Mouse (Mus musculus) forebrain, embryonic 11.5 days (tissue): ENCODE data around the gene Gpr65. TPM values are rescaled to one million over a fixed set of nuclear protein-coding genes. Genes with fewer than 3 reads are reported as not detected.
"Not testable (repeated sequence)": the region's sequence is repeated elsewhere in the genome, so short reads cannot be mapped to it uniquely, and the experiment has no call there.

Source experiments
- ATAC-seq: fragments of 200-750 bp; cut with Nextera tagmentation; replicated peaks from 2 replicates; pipeline ENCODE4 v1.8.0; 2017; ENCODE audit warnings: moderate TSS enrichment; ENCODE audit not compliant: low FRiP score
- DNase-seq: peaks from one replicate; pipeline ENCODE4 v3.0.0-alpha.2; 2017; ENCODE audit warnings: low spot score
- H3K27ac ChIP-seq: fragments of 300-500 bp; sonication (generic); 2 replicates; pipeline ENCODE4 v1.5.1; 2014; ENCODE audit warnings: low read depth, low read length
- H3K27me3 ChIP-seq: fragments of 300-500 bp; sonication (generic); 2 replicates; pipeline ENCODE4 v1.6.1; 2014; ENCODE audit warnings: mild to moderate bottlenecking, low read length, mixed read lengths; ENCODE audit not compliant: control insufficient read depth, insufficient read depth
- H3K36me3 ChIP-seq: fragments of 300-500 bp; sonication (generic); 2 replicates; pipeline ENCODE4 v1.6.1; 2014; ENCODE audit warnings: mild to moderate bottlenecking, low read length, moderate library complexity, mixed read lengths; ENCODE audit not compliant: control insufficient read depth, insufficient read depth
- H3K4me1 ChIP-seq: fragments of 300-500 bp; sonication (generic); replicated peaks from 2 replicates; pipeline ENCODE4 v1.6.1; 2014; ENCODE audit warnings: low read length, mixed read lengths; ENCODE audit not compliant: control insufficient read depth, insufficient read depth
- H3K4me2 ChIP-seq: fragments of 300-500 bp; sonication (generic); 2 replicates; pipeline ENCODE4 v1.6.1; 2014; ENCODE audit warnings: low read depth, mild to moderate bottlenecking, low read length, moderate library complexity, mixed read lengths; ENCODE audit not compliant: severe bottlenecking
- H3K4me3 ChIP-seq: fragments of 300-500 bp; sonication (generic); 2 replicates; pipeline ENCODE4 v1.5.1; 2014; ENCODE audit warnings: low read depth, low read length
- H3K9ac ChIP-seq: fragments of 300-500 bp; sonication (generic); 2 replicates; pipeline ENCODE4 v1.6.1; 2014; ENCODE audit warnings: low read length
- H3K9me3 ChIP-seq: fragments of 300-500 bp; sonication (generic); 2 replicates; pipeline ENCODE4 v1.6.1; 2016; ENCODE audit warnings: low read length, mixed read lengths; ENCODE audit not compliant: control insufficient read depth
- WGBS: fragments of 180-500 bp; shearing (Covaris S2); extraction: QIAGEN DNeasy Blood & Tissue Kit; methylation state at CpG from one replicate; pipeline ENCODE4 v1.1.7; 2014; 5-methylcytosine and 5-hydroxymethylcytosine counted together
- polyA plus RNA-seq: library from polyadenylated mRNA; unstranded; fragments of >200 nt; fragmentation: Nextera tagmentation; extraction: Ambion mirVana; gene quantifications from 2 replicates; pipeline ENCODE4 v1.2.1, GENCODE M21; 2014

Gene Gpr65
- polyA plus RNA-seq, 1 experiment from 2014 or later, result 0.20 TPM

GRCm38 (mm10) chr12:98322426-98322825, 54.0 kb downstream of the Gpr65 start:
- no peak overlapping the region for H3K27ac ChIP-seq
- H3K4me2 ChIP-seq, result no peak overlapping the region
- H3K36me3 ChIP-seq, result no peaks in the 10 kb centered on the region
- no peaks in the 10 kb centered on the region for H3K4me1 ChIP-seq
- H3K9ac ChIP-seq, result no peak overlapping the region
- WGBS, result 83% methylated on average over 4 of the region's 4 CpGs
- no peak overlapping the region for H3K4me3 ChIP-seq
- no peak for DNase-seq
- ATAC-seq, result no peak
- no peaks in the 10 kb centered on the region for H3K9me3 ChIP-seq
- no peaks in the 10 kb centered on the region for H3K27me3 ChIP-seq

- no CpG with 5 or more reads among the region's 1 CpGs for WGBS
These were observed 55.7 kb downstream of the Gpr65 start for GRCm38 (mm10) chr12:98324170-98324569.

More at GRCm38 (mm10) chr12:98324170-98324569, 55.7 kb downstream of the Gpr65 start:
- H3K4me3 ChIP-seq, H3K9me3 ChIP-seq, ATAC-seq, H3K4me1 ChIP-seq, H3K36me3 ChIP-seq, DNase-seq, H3K9ac ChIP-seq, H3K27ac ChIP-seq, H3K27me3 ChIP-seq, H3K4me2 ChIP-seq: not testable (repeated sequence)

Other genes with a start within 250 kb of the Gpr65 start
- 14.7 and 16.4 TPM in 2 replicates for gene Galc, start 9.2 kb upstream of the Gpr65 start, polyA plus RNA-seq